Mouse (Mus musculus) embryonic fibroblast, embryonic 13.5 days (primary cell): ENCODE results near the gene Il17f. TPM values are rescaled to one million over a fixed set of nuclear protein-coding genes. Genes with fewer than 3 reads are reported as not detected.

Source experiments
- H3K27ac ChIP-seq: 2 replicates; pipeline ENCODE4 v1.5.1; 2012; ENCODE audit warnings: low read length, control low read depth, inconsistent platforms; ENCODE audit not compliant: insufficient read depth
- H3K4me1 ChIP-seq: 2 replicates; pipeline ENCODE4 v1.6.1; 2011; ENCODE audit warnings: low read length; ENCODE audit not compliant: control insufficient read depth, insufficient read depth
- H3K4me3 ChIP-seq: 2 replicates; pipeline ENCODE4 v1.5.1; 2011; ENCODE audit warnings: mild to moderate bottlenecking, control low read depth, low read length; ENCODE audit not compliant: insufficient read depth
- CTCF ChIP-seq: IDR thresholded peaks from 2 replicates; pipeline ENCODE4 v1.5.1; 2011; ENCODE audit warnings: mild to moderate bottlenecking, control low read depth, low read length, moderate library complexity, borderline replicate concordance; ENCODE audit not compliant: insufficient read depth
- POLR2A ChIP-seq: IDR thresholded peaks from 2 replicates; pipeline ENCODE4 v1.6.1; 2011; ENCODE audit warnings: low read depth, mild to moderate bottlenecking, control low read depth, low read length, moderate library complexity
- polyA plus RNA-seq: library from polyadenylated mRNA; stranded (reverse); fragments of >200 nt; gene quantifications from 2 replicates; pipeline ENCODE4 v1.2.4, GENCODE M21; 2011; ENCODE audit warnings: low read depth; ENCODE audit not compliant: missing spikeins, insufficient read length

Gene Il17f
- polyA plus RNA-seq, 1 experiment = not detected

DNA sequence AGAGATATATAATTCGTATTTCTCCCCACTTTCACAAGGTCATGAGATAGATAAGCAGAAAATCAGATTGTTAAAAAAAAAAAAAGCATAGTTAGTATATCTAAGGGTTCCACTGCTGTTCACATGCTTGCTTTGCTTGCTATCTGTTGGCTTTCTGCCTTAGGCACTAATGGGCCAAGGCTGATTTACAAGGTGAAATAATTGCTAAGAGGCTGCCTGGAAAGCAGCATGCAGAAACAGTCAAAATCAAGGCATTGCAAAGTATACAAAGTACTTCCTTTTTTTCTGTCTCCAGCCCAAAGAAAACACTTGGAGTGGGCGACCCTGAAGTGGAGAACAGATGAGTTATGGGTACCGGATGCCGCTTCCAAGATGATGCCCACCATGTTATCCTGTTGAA, 30.5 kb upstream of the Il17f start:
- Histone ChIP-seq H3K4me3 (no peak overlapping the region), H3K4me1 (no peaks in the 10 kb centered on the region; the same call in 1 of the 2 replicates), H3K27ac (no peak overlapping the region)
- TF ChIP-seq POLR2A = no peak
- no peak for TF ChIP-seq CTCF

DNA sequence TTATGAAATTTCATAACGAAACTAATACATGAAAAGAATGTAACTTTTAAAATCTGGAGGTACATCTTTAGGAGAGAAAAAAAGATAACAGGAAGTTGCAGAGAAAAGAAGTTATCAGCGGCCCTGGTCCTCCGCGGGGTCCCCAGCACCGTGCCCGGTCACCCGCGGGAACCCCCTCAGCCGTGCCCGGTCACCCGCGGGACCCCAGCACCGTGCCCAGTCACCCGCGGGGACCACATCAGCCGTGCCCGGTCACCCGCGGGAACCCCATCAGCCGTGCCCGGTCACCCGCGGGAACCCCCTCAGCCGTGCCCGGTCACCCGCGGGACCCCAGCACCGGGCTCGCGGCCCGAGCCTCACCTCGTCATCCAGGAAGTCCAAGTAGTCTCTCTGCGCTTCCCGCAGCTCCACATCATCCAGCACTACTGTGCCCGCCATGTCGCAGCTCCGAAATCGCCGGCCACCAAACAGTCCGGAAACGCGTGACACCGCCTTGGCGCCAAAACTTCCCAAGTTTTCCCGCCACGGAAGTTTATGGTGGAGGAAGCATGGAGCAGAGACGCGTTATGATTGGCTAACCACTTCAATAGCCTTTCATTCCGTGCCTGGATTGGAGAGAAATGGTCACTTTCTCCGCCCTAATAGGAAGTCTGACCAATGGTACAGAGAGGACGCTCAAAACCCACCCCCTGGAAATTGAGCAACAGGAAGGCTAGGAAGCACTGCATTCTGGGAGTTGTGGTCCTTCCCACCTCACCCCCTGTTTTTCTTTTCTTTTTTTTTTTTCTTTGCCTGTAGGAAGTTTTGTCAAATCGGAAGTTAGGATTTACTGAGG, 29.6 kb upstream of the Il17f start, which contains the start of gene Mcm3:
Mcm3 (minus strand) TSS at position 542 of the 835 bp plus-strand sequence.
- Histone ChIP-seq H3K4me3 (peak within 1 kb of the TSS; percentile 49), H3K4me1 (no peaks in the 10 kb centered on the region; the same call in 1 of the 2 replicates), H3K27ac (no peak within 1 kb of the TSS)
- TF ChIP-seq POLR2A = peak; percentile 31; the same call in 1 of the 2 replicates
- TF ChIP-seq CTCF = no peak

DNA sequence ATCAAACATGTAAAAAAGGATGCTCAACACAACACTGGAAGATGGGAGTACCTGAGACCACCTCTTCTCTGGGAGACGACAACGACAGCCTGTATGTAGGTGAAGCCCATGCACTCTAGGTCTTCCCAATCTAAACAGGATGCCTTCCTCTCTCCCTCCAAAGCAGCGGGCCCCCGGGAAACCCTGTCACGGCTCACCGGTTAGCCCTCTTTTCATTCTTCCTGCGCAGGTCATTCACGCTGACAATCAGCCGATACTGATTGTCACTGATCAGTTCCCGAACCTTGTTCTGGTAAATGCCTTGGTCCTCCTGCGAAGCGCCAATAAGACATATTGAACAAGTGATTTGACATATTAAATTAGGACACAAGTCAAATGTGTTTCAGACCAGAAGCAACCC, 27.2 kb upstream of the Il17f start:
- no peak overlapping the region for H3K4me3 ChIP-seq
- no peak for TF ChIP-seq CTCF
- TF ChIP-seq POLR2A = no peak
- H3K4me1 ChIP-seq = no peaks in the 10 kb centered on the region; the same call in 1 of the 2 replicates
- no peak overlapping the region for H3K27ac ChIP-seq

- Histone ChIP-seq H3K4me3 (no peak overlapping the region), H3K4me1 (no peaks in the 10 kb centered on the region; the same call in 1 of the 2 replicates), H3K27ac (no peak overlapping the region)
- TF ChIP-seq POLR2A (no peak), CTCF (no peak)
These were observed 26.8 kb upstream of the Il17f start for GRCm38 (mm10) chr1:20817172-20817571.

GRCm38 (mm10) chr1:20814521-20814920, 24.1 kb upstream of the Il17f start:
- no peak overlapping the region for H3K27ac ChIP-seq
- no peak overlapping the region for H3K4me3 ChIP-seq
- no peaks in the 10 kb centered on the region; the same call in 1 of the 2 replicates for H3K4me1 ChIP-seq
- no peak for TF ChIP-seq POLR2A
- TF ChIP-seq CTCF = no peak

GRCm38 (mm10) chr1:20804526-20804925, 14.1 kb upstream of the Il17f start:
- no peak overlapping the region for H3K4me3 ChIP-seq
- TF ChIP-seq POLR2A (no peak), CTCF (no peak)
- no peak overlapping the region for H3K27ac ChIP-seq
- no peaks in the 10 kb centered on the region for H3K4me1 ChIP-seq

DNA sequence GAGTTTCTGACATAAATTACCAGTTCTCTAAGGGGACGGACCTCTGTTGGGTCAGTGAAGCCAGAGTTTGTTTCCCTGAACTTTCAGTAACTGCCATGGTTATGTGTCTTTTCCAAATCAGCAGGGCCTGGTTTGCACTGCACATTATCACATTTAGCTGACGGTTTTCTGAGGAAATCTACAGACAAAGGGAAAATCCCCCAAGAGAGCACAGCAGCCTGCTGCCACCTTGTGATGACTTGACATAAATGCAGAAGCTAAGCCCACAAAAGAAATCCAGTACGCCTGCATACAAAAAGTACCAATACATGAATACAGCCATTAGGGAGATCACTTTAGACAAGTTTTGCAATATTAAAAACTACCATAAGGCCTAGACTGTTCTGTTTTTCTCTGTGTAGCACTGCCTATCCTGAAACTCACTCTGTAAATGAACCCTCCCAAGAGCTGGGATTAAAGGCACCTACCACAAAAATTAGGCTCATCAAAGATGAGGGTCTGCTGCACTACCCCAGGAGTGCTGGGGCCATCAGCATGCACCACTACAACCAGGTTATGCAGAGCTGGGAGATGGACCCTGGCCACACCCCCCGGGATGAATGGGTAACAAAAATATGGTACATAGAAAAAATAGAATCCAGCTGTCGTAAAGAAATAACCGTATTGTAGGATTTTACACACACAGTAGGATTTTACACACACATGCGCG, 11.4 kb upstream of the Il17f start:
- TF ChIP-seq POLR2A = no peak
- TF ChIP-seq CTCF = peak; percentile 13; the same call in 1 of the 2 replicates
- H3K4me3 ChIP-seq = no peak overlapping the region
- no peaks in the 10 kb centered on the region for H3K4me1 ChIP-seq
- H3K27ac ChIP-seq = no peak overlapping the region

DNA sequence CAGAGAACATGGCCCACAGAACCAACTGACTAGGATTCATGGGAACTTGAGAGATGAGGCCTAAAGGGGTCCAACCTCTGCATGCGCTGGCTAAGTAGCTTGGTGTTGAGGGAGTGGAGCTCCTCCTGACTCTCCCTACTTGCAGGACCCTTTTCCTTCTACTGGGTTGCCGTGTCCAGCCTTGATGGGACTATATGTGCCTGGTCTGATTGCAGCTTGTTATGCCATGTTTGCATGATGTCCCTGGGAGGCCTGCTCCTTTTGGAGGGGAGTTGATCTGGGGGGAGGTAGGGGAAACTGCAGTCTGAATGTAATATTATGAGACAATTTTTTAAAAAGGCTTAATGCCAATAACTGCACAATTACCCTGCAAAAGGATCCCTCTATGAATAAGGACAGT, 10.9 kb upstream of the Il17f start:
- Histone ChIP-seq H3K4me1 (no peaks in the 10 kb centered on the region), H3K27ac (no peak overlapping the region), H3K4me3 (no peak overlapping the region)
- TF ChIP-seq CTCF = no peak
- TF ChIP-seq POLR2A = no peak

GRCm38 (mm10) chr1:20795178-20795577, 4.8 kb upstream of the Il17f start:
- TF ChIP-seq POLR2A (no peak), CTCF (no peak)
- Histone ChIP-seq H3K4me3 (no peak overlapping the region), H3K4me1 (peaks cover 7% of the 10 kb centered on the region; the same call in 1 of the 2 replicates), H3K27ac (no peak overlapping the region)
